16 mouse cellular contexts compared by ENCODE assay signal in genomic region chr15:30966826-30967225, GRCm38 (mm10).
"Had no signal": no experiment of that assay in that cellular context is flagged by ENCODE, and none has a peak within 500 bp of the region (broad histone marks: within the 10 kb centered on the region; RNA-seq: fewer than 3 reads in every experiment).

No protein-coding gene starts in this region.

- H3K27me3 ChIP-seq: neural tube, embryonic 13.5 days; neural tube, embryonic 15.5 days; stomach, embryonic 15.5 days had no signal

- H3K36me3 ChIP-seq: neural tube, embryonic 13.5 days; neural tube, embryonic 15.5 days; stomach, embryonic 15.5 days had no signal

- DNase-seq: retina, postnatal 1 day; right cerebral cortex, adult 18-20 months; right cerebral cortex, postnatal 14 days; right cerebral cortex, postnatal 25 days; right cerebral cortex, postnatal 4 days; spleen, adult 18-20 months; thymus, adult 18-20 months; thymus, adult 2 months; thymus, postnatal 14 days; thymus, postnatal 25 days; thymus, postnatal 36 days; thymus, postnatal 4 days had no signal

- H3K27ac ChIP-seq: neural tube, embryonic 13.5 days; neural tube, embryonic 15.5 days; stomach, embryonic 15.5 days; stomach, postnatal 0 days had no signal

- H3K9ac ChIP-seq: neural tube, embryonic 13.5 days; neural tube, embryonic 15.5 days; stomach, embryonic 15.5 days had no signal

- H3K4me1 ChIP-seq: neural tube, embryonic 13.5 days; neural tube, embryonic 15.5 days; stomach, embryonic 15.5 days had no signal

- H3K9me3 ChIP-seq: neural tube, embryonic 13.5 days; neural tube, embryonic 15.5 days; stomach, embryonic 15.5 days had no signal

- H3K4me2 ChIP-seq: neural tube, embryonic 13.5 days; neural tube, embryonic 15.5 days; stomach, embryonic 15.5 days had no signal

- H3K4me3 ChIP-seq: neural tube, embryonic 13.5 days; neural tube, embryonic 15.5 days; stomach, embryonic 15.5 days had no signal
